Mouse (Mus musculus): Measurements from ENCODE around the gene Ctnnd2. TPM values are rescaled to one million over a fixed set of nuclear protein-coding genes. Genes with fewer than 3 reads are reported as not detected.

The Ctnnd2 gene
- total and polyA plus RNA-seq, 2 experiments = 0.02 to 0.28 TPM

GRCm38 (mm10) chr15:30345754-30346153 lies 173.4 kb downstream of the Ctnnd2 start:
- Histone ChIP-seq H3K36me3 (ENCODE audit: control insufficient read depth, insufficient read depth, low read length) (no peaks in the 10 kb centered on the region), H3K9ac (ENCODE audit: low read depth, low read length) (no peak overlapping the region), H3K27me3 (ENCODE audit: control insufficient read depth, insufficient read depth, low read length) (no peaks in the 10 kb centered on the region), H3K79me2 (ENCODE audit: control insufficient read depth, insufficient read depth, low read length) (no peaks in the 10 kb centered on the region), H3K4me1 (ENCODE audit: control insufficient read depth, insufficient read depth, low read length) (no peaks in the 10 kb centered on the region), H3K4me3 (ENCODE audit: insufficient read depth, low read depth, low read length) (no peak overlapping the region), H3K27ac (replicated peaks; ENCODE audit: insufficient read depth, low read depth, low read length) (no peak overlapping the region)
- WGBS = 95% methylated on average over 5 of the region's 5 CpGs
- TF ChIP-seq POLR2A (IDR thresholded peaks at IDR 0.05; ENCODE audit: extremely low read depth, insufficient read depth, low read length) (no peak), CTCF (IDR thresholded peaks at IDR 0.05; ENCODE audit: low read depth, low read length) (no peak)
- DNase-seq (ENCODE audit: extremely low read depth, low read depth, low spot score) = no peak

- WGBS = 93% methylated on average over 1 of the region's 1 CpGs
- no peaks in the 10 kb centered on the region for H3K27me3 ChIP-seq (ENCODE audit: control insufficient read depth, insufficient read depth, low read length)
- no peaks in the 10 kb centered on the region for H3K4me1 ChIP-seq (ENCODE audit: control insufficient read depth, insufficient read depth, low read length)
- no peaks in the 10 kb centered on the region for H3K79me2 ChIP-seq (ENCODE audit: control insufficient read depth, insufficient read depth, low read length)
- H3K9ac ChIP-seq (ENCODE audit: low read depth, low read length) = no peak overlapping the region
- no peak for DNase-seq (ENCODE audit: extremely low read depth, low read depth, low spot score)
- no peak overlapping the region for H3K27ac ChIP-seq (replicated peaks; ENCODE audit: insufficient read depth, low read depth, low read length)
- no peak overlapping the region for H3K4me3 ChIP-seq (ENCODE audit: insufficient read depth, low read depth, low read length)
- H3K36me3 ChIP-seq (ENCODE audit: control insufficient read depth, insufficient read depth, low read length) = no peaks in the 10 kb centered on the region
- no peak for TF ChIP-seq POLR2A (IDR thresholded peaks at IDR 0.05; ENCODE audit: extremely low read depth, insufficient read depth, low read length)
- TF ChIP-seq CTCF (IDR thresholded peaks at IDR 0.05; ENCODE audit: low read depth, low read length) = no peak
These were observed 192.1 kb downstream of the Ctnnd2 start for GRCm38 (mm10) chr15:30364491-30364890.

DNA sequence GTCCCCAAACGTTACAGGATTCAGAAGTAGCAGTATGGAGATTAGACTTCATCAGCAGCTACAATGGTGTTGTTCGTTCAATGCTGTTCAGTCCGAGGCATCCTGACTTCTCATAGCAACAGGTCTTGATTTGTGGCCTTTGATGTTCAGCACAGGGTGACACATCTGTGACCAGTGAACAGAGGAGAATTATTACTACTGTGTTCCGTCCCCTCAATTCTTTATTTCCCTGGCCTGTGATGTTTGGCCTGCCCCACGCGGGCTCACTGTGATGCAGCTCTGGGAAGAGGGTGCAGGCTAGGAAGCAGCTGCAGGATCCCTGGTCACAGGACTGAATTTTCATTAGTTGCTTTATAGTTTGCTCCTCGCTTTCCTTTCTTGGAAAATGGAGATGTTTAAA lies 197.6 kb downstream of the Ctnnd2 start:
- Histone ChIP-seq H3K27ac (replicated peaks; ENCODE audit: insufficient read depth, low read depth, low read length) (no peak overlapping the region), H3K36me3 (ENCODE audit: control insufficient read depth, insufficient read depth, low read length) (no peaks in the 10 kb centered on the region), H3K79me2 (ENCODE audit: control insufficient read depth, insufficient read depth, low read length) (no peaks in the 10 kb centered on the region), H3K27me3 (ENCODE audit: control insufficient read depth, insufficient read depth, low read length) (no peaks in the 10 kb centered on the region), H3K9ac (ENCODE audit: low read depth, low read length) (no peak overlapping the region), H3K4me1 (ENCODE audit: control insufficient read depth, insufficient read depth, low read length) (no peaks in the 10 kb centered on the region), H3K4me3 (ENCODE audit: insufficient read depth, low read depth, low read length) (no peak overlapping the region)
- no peak for DNase-seq (ENCODE audit: extremely low read depth, low read depth, low spot score)
- no peak for TF ChIP-seq POLR2A (IDR thresholded peaks at IDR 0.05; ENCODE audit: extremely low read depth, insufficient read depth, low read length)
- TF ChIP-seq CTCF (IDR thresholded peaks at IDR 0.05; ENCODE audit: low read depth, low read length) = no peak
- WGBS = 74% methylated on average over 7 of the region's 7 CpGs

- Histone ChIP-seq H3K27ac (replicated peaks; ENCODE audit: insufficient read depth, low read depth, low read length) (no peak overlapping the region), H3K4me3 (ENCODE audit: insufficient read depth, low read depth, low read length) (no peak overlapping the region), H3K79me2 (ENCODE audit: control insufficient read depth, insufficient read depth, low read length) (no peaks in the 10 kb centered on the region), H3K9ac (ENCODE audit: low read depth, low read length) (no peak overlapping the region), H3K27me3 (ENCODE audit: control insufficient read depth, insufficient read depth, low read length) (no peaks in the 10 kb centered on the region), H3K4me1 (ENCODE audit: control insufficient read depth, insufficient read depth, low read length) (no peaks in the 10 kb centered on the region), H3K36me3 (ENCODE audit: control insufficient read depth, insufficient read depth, low read length) (no peaks in the 10 kb centered on the region)
- DNase-seq (ENCODE audit: extremely low read depth, low read depth, low spot score) = no peak
- WGBS = 79% methylated on average over 2 of the region's 2 CpGs
- TF ChIP-seq POLR2A (IDR thresholded peaks at IDR 0.05; ENCODE audit: extremely low read depth, insufficient read depth, low read length) (no peak), CTCF (IDR thresholded peaks at IDR 0.05; ENCODE audit: low read depth, low read length) (no peak)
These were observed 198.8 kb downstream of the Ctnnd2 start for GRCm38 (mm10) chr15:30371151-30371550.

DNA sequence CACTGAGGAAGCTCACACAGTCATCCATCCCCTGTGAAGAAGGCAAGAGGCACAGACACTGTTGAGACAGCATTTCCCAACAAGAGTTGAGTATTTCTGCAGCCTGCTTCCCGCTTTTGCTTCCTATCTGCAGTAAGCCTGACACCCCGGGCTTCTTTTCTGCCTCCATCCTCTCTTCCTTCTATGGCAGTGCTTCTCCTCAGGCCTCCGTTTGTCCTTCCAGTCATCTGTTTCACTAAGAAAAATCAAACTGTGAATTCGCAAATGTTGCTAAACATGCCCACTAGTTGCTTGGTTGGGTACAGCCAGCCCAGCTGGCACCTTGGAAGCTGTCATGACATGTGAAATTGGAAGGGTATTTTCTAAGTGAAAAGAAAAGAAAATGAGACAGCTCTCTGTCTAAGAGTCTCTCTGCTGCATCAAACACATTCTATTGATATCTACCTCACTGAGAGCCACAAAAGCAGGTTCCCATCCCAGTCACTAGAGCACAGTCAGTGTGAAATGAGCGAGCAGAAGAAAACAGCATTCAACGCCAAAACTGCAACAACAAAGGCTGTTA lies 201.3 kb downstream of the Ctnnd2 start:
- Histone ChIP-seq H3K27ac (replicated peaks; ENCODE audit: insufficient read depth, low read depth, low read length) (no peak overlapping the region), H3K79me2 (ENCODE audit: control insufficient read depth, insufficient read depth, low read length) (no peaks in the 10 kb centered on the region), H3K4me1 (ENCODE audit: control insufficient read depth, insufficient read depth, low read length) (no peaks in the 10 kb centered on the region), H3K4me3 (ENCODE audit: insufficient read depth, low read depth, low read length) (no peak overlapping the region), H3K36me3 (ENCODE audit: control insufficient read depth, insufficient read depth, low read length) (no peaks in the 10 kb centered on the region), H3K27me3 (ENCODE audit: control insufficient read depth, insufficient read depth, low read length) (no peaks in the 10 kb centered on the region), H3K9ac (ENCODE audit: low read depth, low read length) (no peak overlapping the region)
- TF ChIP-seq POLR2A (IDR thresholded peaks at IDR 0.05; ENCODE audit: extremely low read depth, insufficient read depth, low read length) (no peak), CTCF (IDR thresholded peaks at IDR 0.05; ENCODE audit: low read depth, low read length) (no peak)
- WGBS = 82% methylated on average over 6 of the region's 6 CpGs
- DNase-seq (ENCODE audit: extremely low read depth, low read depth, low spot score) = no peak

GRCm38 (mm10) chr15:30374907-30375306 lies 202.5 kb downstream of the Ctnnd2 start:
- Histone ChIP-seq H3K79me2 (ENCODE audit: control insufficient read depth, insufficient read depth, low read length) (no peaks in the 10 kb centered on the region), H3K4me3 (ENCODE audit: insufficient read depth, low read depth, low read length) (no peak overlapping the region), H3K27me3 (ENCODE audit: control insufficient read depth, insufficient read depth, low read length) (no peaks in the 10 kb centered on the region), H3K9ac (ENCODE audit: low read depth, low read length) (no peak overlapping the region), H3K27ac (replicated peaks; ENCODE audit: insufficient read depth, low read depth, low read length) (no peak overlapping the region), H3K36me3 (ENCODE audit: control insufficient read depth, insufficient read depth, low read length) (no peaks in the 10 kb centered on the region), H3K4me1 (ENCODE audit: control insufficient read depth, insufficient read depth, low read length) (no peaks in the 10 kb centered on the region)
- no peak for TF ChIP-seq POLR2A (IDR thresholded peaks at IDR 0.05; ENCODE audit: extremely low read depth, insufficient read depth, low read length)
- TF ChIP-seq CTCF (IDR thresholded peaks at IDR 0.05; ENCODE audit: low read depth, low read length) = no peak
- DNase-seq (ENCODE audit: extremely low read depth, low read depth, low spot score) = no peak
- WGBS = 88% methylated on average over 5 of the region's 5 CpGs
